Mouse (Mus musculus): ENCODE measurements at regions not wholly inside any gene's neighbourhood (a gene's known extent, or its start where the extent isn't known, plus 50 kb on each side); places are given as distances from the start of the nearest gene placed in this dataset.
"Not testable (repeated sequence)": the region's sequence is repeated elsewhere in the genome, so short reads cannot be mapped to it uniquely, and the experiment has no call there.

- H3K9ac ChIP-seq = no peak overlapping the region
- H3K4me2 ChIP-seq = no peak overlapping the region
- no peak for ATAC-seq
- H3K9me3 ChIP-seq (replicated peaks) = no peaks in the 10 kb centered on the region
- WGBS (ENCODE audit: insufficient replicate concordance) = 55% methylated on average over 4 of the region's 4 CpGs
- H3K27ac ChIP-seq = no peak overlapping the region
- no peaks in the 10 kb centered on the region for H3K27me3 ChIP-seq (replicated peaks)
- 0 out of 2 replicates have a peak, but pooled peaks cover 6% of the 10 kb centered on the region for H3K4me1 ChIP-seq
- H3K4me3 ChIP-seq = no peak overlapping the region
- no peaks in the 10 kb centered on the region for H3K36me3 ChIP-seq
Measured at GRCm38 (mm10) chr9:115430271-115430670, 120.0 kb upstream of the Stt3b start.

DNA sequence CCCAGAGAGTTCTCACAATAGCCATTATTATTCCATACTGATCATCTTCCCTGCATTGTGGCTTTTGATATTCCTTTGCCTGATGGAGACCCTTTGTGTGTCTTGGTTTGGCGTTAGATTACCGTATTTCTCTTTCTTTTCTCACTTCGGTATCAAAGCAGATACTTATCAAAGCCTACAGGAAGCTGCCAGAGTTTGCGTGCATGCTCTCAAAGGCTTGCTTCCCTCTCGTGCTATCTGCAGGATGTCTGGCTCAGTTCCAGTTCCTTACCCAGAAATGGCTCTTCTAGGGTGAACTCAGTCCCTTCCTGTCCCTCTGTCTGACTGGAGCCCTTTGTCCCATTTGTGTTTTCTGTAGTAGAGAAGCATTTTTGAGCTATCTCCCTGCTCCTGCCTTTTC, 124.5 kb upstream of the Stt3b start:
- H3K4me1 ChIP-seq = 0 out of 2 replicates have a peak, but pooled peaks cover 7% of the 10 kb centered on the region
- no peak for ATAC-seq
- H3K36me3 ChIP-seq = no peaks in the 10 kb centered on the region
- no peak overlapping the region for H3K27ac ChIP-seq
- H3K9ac ChIP-seq = no peak overlapping the region
- H3K4me2 ChIP-seq = no peak overlapping the region
- WGBS (ENCODE audit: insufficient replicate concordance) = 9% methylated on average over 5 of the region's 5 CpGs
- H3K27me3 ChIP-seq (replicated peaks) = no peaks in the 10 kb centered on the region
- no peak overlapping the region for H3K4me3 ChIP-seq
- no peaks in the 10 kb centered on the region for H3K9me3 ChIP-seq (replicated peaks)

DNA sequence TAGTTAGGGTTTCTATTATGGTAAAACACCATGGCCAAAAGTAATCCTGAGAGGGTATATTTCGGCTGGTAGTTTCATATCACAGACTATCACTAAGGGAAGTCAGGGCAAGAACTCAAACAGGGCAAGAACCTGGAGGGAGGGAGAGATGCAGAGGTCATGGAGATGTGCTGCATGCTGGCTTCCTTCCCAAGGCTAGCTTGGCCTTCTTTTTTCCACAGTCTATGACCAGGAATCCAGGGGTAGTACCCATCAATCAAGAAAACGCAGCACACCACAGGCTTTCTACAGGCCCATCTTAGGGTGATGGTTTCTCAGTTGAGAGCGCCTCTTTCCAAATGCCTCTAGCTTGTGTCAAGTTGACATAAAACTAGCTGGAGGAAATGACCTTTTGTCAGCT, 126.1 kb upstream of the Stt3b start:
- 66% methylated on average over 3 of the region's 3 CpGs for WGBS (ENCODE audit: insufficient replicate concordance)
- no peak overlapping the region for H3K4me3 ChIP-seq
- 0 out of 2 replicates have a peak, but pooled peaks cover 7% of the 10 kb centered on the region for H3K4me1 ChIP-seq
- no peaks in the 10 kb centered on the region for H3K36me3 ChIP-seq
- ATAC-seq = no peak
- H3K9ac ChIP-seq = no peak overlapping the region
- no peak overlapping the region for H3K4me2 ChIP-seq
- no peak overlapping the region for H3K27ac ChIP-seq
- H3K27me3 ChIP-seq (replicated peaks) = no peaks in the 10 kb centered on the region
- no peaks in the 10 kb centered on the region for H3K9me3 ChIP-seq (replicated peaks)

GRCm38 (mm10) chr9:115438234-115438633, 128.0 kb upstream of the Stt3b start:
- not testable (repeated sequence) for H3K9me3 ChIP-seq (replicated peaks); H3K4me2 ChIP-seq; H3K36me3 ChIP-seq; H3K9ac ChIP-seq; H3K4me1 ChIP-seq; H3K4me3 ChIP-seq; ATAC-seq; H3K27me3 ChIP-seq (replicated peaks); H3K27ac ChIP-seq
- WGBS (ENCODE audit: insufficient replicate concordance) = 83% methylated on average over 22 of the region's 22 CpGs

DNA sequence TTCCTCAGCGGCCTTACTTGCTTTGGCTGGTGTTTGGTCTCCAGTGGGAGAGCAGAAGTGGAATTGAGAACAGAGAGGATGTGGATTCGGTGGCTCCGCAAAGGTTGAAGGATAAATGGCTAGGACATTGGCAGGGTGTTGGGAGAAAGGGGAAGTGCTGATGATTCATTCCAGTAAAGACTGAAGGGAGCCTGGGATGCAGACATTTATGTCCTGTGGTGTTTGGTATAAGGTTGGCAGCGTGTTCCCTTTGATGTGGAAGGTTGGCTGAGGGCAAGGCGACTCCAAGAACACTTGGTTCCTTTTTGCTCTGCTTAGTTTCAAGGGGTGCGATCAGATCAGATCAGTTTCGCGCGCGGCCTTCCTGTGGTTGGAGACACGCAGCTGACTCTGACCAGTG, 136.5 kb upstream of the Stt3b start:
- H3K9me3 ChIP-seq (replicated peaks) = no peaks in the 10 kb centered on the region
- H3K4me3 ChIP-seq = no peak overlapping the region
- no peak overlapping the region for H3K27ac ChIP-seq
- H3K27me3 ChIP-seq (replicated peaks) = no peaks in the 10 kb centered on the region
- H3K36me3 ChIP-seq = no peaks in the 10 kb centered on the region
- no peak overlapping the region for H3K9ac ChIP-seq
- no peak for ATAC-seq
- no peak overlapping the region for H3K4me2 ChIP-seq
- WGBS (ENCODE audit: insufficient replicate concordance) = 57% methylated on average over 11 of the region's 11 CpGs
- peaks cover 3% of the 10 kb centered on the region; the same call in 1 of the 2 replicates for H3K4me1 ChIP-seq

DNA sequence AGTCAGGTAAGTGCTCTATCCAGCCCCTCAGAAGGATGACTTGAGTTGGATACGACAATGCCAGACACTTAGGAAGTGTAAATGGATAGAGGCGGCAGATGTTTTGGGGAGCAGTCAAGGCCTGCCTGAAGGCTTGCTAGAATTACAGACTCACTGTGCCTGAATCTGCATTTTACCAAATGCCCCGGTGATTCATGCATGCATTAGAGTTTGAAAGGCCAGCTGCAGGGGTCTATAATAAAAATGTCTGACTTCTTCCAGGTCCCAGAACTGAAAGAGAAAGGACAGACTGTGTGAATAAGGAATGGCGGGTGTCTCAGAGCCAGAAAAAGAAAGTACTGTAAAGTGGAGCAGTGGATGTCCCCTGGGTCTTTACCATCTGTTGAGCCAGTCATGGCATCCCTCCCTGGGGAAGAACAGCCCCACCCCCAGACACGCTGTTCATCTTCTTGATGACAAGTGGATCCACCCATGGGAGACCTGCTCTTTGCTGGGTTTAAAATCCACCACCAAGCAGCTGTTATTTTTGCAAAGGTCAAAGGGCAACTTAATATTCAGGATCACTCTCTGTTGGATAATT, 140.6 kb upstream of the Stt3b start:
- Histone ChIP-seq H3K9ac (no peak overlapping the region), H3K9me3 (replicated peaks) (0 out of 2 replicates have a peak, but pooled peaks cover 6% of the 10 kb centered on the region), H3K4me3 (no peak overlapping the region), H3K27ac (no peak overlapping the region), H3K27me3 (replicated peaks) (no peaks in the 10 kb centered on the region), H3K4me1 (peaks cover 3% of the 10 kb centered on the region; the same call in 1 of the 2 replicates), H3K4me2 (no peak overlapping the region), H3K36me3 (no peaks in the 10 kb centered on the region)
- no peak for ATAC-seq
- 74% methylated on average over 5 of the region's 5 CpGs for WGBS (ENCODE audit: insufficient replicate concordance)

DNA sequence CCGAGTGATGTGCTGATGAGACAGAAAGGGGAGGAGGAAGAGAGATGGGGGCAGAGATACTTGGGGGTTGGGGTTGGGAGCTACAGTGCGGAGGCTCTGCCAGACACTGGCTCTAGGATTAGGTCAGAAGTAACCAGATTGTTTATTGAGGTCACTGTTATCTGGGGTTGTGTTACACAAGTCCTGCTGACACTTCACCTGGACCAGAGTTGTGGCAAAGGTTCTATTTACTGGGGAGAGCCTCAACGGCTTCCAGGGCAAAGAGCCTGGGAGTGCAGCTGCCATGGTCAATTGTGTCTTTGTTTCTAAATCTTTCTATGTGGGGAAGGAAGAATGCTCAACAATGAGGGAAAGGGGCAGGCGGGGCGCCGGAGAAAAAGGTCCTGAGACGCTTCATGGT, 144.6 kb upstream of the Stt3b start:
- no peak overlapping the region for H3K4me3 ChIP-seq
- ATAC-seq = peak; percentile 59
- peaks cover 9% of the 10 kb centered on the region; the same call in 1 of the 2 replicates for H3K4me1 ChIP-seq
- 0 out of 2 replicates have a peak, but pooled peaks cover 6% of the 10 kb centered on the region for H3K9me3 ChIP-seq (replicated peaks)
- 0 out of 2 replicates have a peak overlapping the region, but pooled peaks have one; percentile 20 for H3K27ac ChIP-seq
- H3K4me2 ChIP-seq = no peak overlapping the region
- H3K36me3 ChIP-seq = no peaks in the 10 kb centered on the region
- no peak overlapping the region for H3K9ac ChIP-seq
- no peaks in the 10 kb centered on the region for H3K27me3 ChIP-seq (replicated peaks)
- WGBS (ENCODE audit: insufficient replicate concordance) = 78% methylated on average over 7 of the region's 7 CpGs

- peak; percentile 55; the same call in 1 of the 2 replicates for ATAC-seq
- Histone ChIP-seq H3K9me3 (replicated peaks) (0 out of 2 replicates have a peak, but pooled peaks cover 6% of the 10 kb centered on the region), H3K9ac (no peak overlapping the region), H3K4me2 (no peak overlapping the region), H3K27me3 (replicated peaks) (no peaks in the 10 kb centered on the region), H3K36me3 (no peaks in the 10 kb centered on the region), H3K27ac (no peak overlapping the region), H3K4me1 (peaks cover 9% of the 10 kb centered on the region; the same call in 1 of the 2 replicates), H3K4me3 (no peak overlapping the region)
- 41% methylated on average over 3 of the region's 3 CpGs for WGBS (ENCODE audit: insufficient replicate concordance)
Measured at GRCm38 (mm10) chr9:115456121-115456520, 145.9 kb upstream of the Stt3b start.

DNA sequence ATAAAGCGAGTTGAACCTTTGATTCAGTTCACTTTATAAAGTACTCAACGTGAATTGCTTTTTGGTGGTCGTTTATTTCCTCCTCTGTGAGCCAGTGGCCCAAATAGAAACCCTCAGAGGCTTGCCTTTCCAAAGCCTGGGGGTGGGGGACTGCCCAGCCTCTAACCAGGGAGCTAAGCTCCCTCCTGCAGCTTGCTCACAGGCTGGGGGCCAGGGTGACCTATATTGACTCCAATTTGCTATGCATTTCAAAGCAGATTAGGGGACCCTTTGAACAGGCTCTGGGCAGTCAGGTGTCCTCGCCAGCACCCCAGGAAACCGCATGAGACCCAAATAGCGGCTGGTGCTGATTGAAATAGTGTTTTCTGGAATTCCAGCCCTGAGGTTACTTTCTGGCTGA, 146.4 kb upstream of the Stt3b start:
- no peak for ATAC-seq
- no peak overlapping the region for H3K27ac ChIP-seq
- peaks cover 9% of the 10 kb centered on the region; the same call in 1 of the 2 replicates for H3K4me1 ChIP-seq
- WGBS (ENCODE audit: insufficient replicate concordance) = 42% methylated on average over 6 of the region's 6 CpGs
- no peak overlapping the region for H3K4me3 ChIP-seq
- no peak overlapping the region for H3K9ac ChIP-seq
- no peaks in the 10 kb centered on the region for H3K36me3 ChIP-seq
- no peak overlapping the region for H3K4me2 ChIP-seq
- 0 out of 2 replicates have a peak, but pooled peaks cover 6% of the 10 kb centered on the region for H3K9me3 ChIP-seq (replicated peaks)
- no peaks in the 10 kb centered on the region for H3K27me3 ChIP-seq (replicated peaks)

DNA sequence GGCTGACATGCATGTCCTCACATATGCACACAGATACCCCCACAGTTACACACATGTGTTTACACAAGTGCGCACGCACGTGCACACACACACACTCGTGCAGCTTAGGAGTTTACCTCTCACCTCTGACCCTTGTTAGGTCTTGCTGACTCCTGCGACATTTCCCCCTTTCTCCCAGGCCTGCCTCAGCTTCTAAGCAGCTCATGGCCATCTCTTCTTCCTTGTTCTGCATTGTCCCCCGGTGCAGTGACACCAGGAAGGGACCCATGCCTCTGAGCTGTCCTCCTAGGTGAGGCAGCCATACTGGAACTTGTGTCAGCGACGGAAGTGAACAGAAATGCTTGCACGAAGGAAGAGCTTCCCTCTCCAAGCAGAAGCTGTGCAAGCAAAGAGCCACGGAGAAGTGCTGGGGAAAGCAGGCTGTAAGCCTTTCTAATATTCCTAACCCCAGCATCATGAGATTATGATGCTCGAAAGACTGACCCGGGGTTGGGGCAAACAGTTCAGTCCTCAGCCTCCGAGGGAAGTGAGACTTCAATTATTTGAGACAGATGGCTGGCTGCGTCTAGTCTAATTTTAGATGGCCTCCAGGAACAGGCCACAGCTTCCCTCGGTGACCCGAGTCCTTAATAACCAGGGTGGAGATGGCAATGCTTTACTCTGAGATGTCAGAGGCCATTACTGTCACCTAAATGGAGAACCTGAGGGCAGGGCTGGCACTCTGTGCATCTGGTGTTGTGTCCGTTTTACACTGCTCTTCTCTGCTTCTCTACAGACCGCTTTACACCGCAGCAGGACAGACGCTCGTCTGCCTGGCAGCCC, 147.9 kb upstream of the Stt3b start:
- Histone ChIP-seq H3K9me3 (replicated peaks) (0 out of 2 replicates have a peak, but pooled peaks cover 6% of the 10 kb centered on the region), H3K27ac (no peak overlapping the region), H3K9ac (no peak overlapping the region), H3K4me1 (peaks cover 9% of the 10 kb centered on the region; the same call in 1 of the 2 replicates), H3K4me2 (no peak overlapping the region), H3K4me3 (no peak overlapping the region), H3K36me3 (no peaks in the 10 kb centered on the region), H3K27me3 (replicated peaks) (no peaks in the 10 kb centered on the region)
- WGBS (ENCODE audit: insufficient replicate concordance) = 64% methylated on average over 21 of the region's 21 CpGs
- ATAC-seq = no peak

- H3K4me3 ChIP-seq; H3K27me3 ChIP-seq (replicated peaks); H3K9ac ChIP-seq; H3K4me2 ChIP-seq; H3K9me3 ChIP-seq (replicated peaks); H3K27ac ChIP-seq; ATAC-seq; H3K36me3 ChIP-seq; H3K4me1 ChIP-seq: not testable (repeated sequence)
- 72% methylated on average over 6 of the region's 6 CpGs for WGBS (ENCODE audit: insufficient replicate concordance)
Measured at GRCm38 (mm10) chr9:115459075-115459474, 148.9 kb upstream of the Stt3b start.

DNA sequence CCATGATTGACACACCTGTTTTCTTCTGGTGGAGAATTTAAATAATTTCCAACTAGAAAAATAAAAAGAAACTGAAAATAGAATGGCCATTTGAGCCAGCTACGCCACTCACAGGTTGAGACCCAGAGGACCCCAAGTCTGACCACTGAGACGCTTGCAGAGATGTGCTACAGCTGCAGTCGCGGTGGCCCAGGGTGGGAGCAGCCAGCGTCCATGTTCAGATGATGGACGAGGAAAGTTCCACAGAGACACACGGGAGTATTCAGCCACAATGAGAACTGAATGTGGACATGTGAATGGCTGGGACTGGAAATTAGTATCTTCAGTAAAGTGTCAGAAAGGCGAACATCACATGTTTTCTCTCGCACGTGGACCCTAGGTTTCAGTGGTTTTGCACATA, 155.1 kb upstream of the Stt3b start:
- WGBS (ENCODE audit: insufficient replicate concordance) = 83% methylated on average over 10 of the region's 10 CpGs
- H3K4me3 ChIP-seq = no peak overlapping the region
- H3K4me2 ChIP-seq = no peak overlapping the region
- H3K9me3 ChIP-seq (replicated peaks) = no peaks in the 10 kb centered on the region
- no peaks in the 10 kb centered on the region for H3K4me1 ChIP-seq
- H3K27ac ChIP-seq = no peak overlapping the region
- H3K27me3 ChIP-seq (replicated peaks) = no peaks in the 10 kb centered on the region
- H3K9ac ChIP-seq = no peak overlapping the region
- no peaks in the 10 kb centered on the region for H3K36me3 ChIP-seq
- ATAC-seq = no peak

Measured in liver, embryonic 12.5 days (tissue).